16 mouse cellular contexts compared by ENCODE assay signal in genomic region chr8:88284738-88285137, GRCm38 (mm10). TPM values are rescaled to one million over a fixed set of nuclear protein-coding genes. Genes with fewer than 3 reads are reported as not detected.
A peak's percentile ranks its signal among the peaks of the same experiment; 100 is the strongest.
DNase-seq lines count a peak whose midpoint lies in the region; ATAC-seq and TF ChIP-seq lines count a peak whose summit lies in the region.
"Had no signal": no experiment of that assay in that cellular context is flagged by ENCODE, and none has a peak within 500 bp of the region (broad histone marks: within the 10 kb centered on the region; RNA-seq: fewer than 3 reads in every experiment).

No protein-coding gene starts in this region.

- H3K27ac ChIP-seq in heart, embryonic 10.5 days = peak overlapping the region; percentile 32; the same call in 1 of the 2 replicates
- H3K27ac ChIP-seq in embryonic facial prominence, embryonic 15.5 days (replicated peaks) = no peak overlapping the region; the same call in 1 of the 2 replicates
- no peak overlapping the region for H3K27ac ChIP-seq in stomach, postnatal 0 days (replicated peaks)
- no peak overlapping the region for H3K27ac ChIP-seq in layer of hippocampus, adult 2 months
- H3K27ac ChIP-seq: heart, embryonic 15.5 days; neural tube, embryonic 13.5 days had no signal

- 0 out of 2 replicates have a peak, but pooled peaks have one; percentile 40 for ATAC-seq in embryonic facial prominence, embryonic 15.5 days (ENCODE audit: insufficient number of reproducible peaks, low FRiP score, low TSS enrichment, low read depth)
- ATAC-seq in stomach, postnatal 0 days (ENCODE audit: low FRiP score, low TSS enrichment) = 0 out of 2 replicates have a peak, but pooled peaks have one; percentile 22
- ATAC-seq: inflammation-experienced regulatory T-cells, adult 6 months had no signal

- intact Hi-C loops in heart, postnatal 36 days (cut with DNase I) = no loop called here

- peaks cover 52% of the 10 kb centered on the region for H3K4me1 ChIP-seq in heart, embryonic 10.5 days
- H3K4me1 ChIP-seq in embryonic facial prominence, embryonic 15.5 days = peaks cover 50% of the 10 kb centered on the region
- H3K4me1 ChIP-seq in stomach, postnatal 0 days (replicated peaks; ENCODE audit: control insufficient read depth, insufficient read depth) = no peaks in the 10 kb centered on the region; the same call in 1 of the 2 replicates

- 46% methylated on average over 7 of the region's 7 CpGs for WGBS in heart, embryonic 10.5 days
- 18% methylated on average over 7 of the region's 7 CpGs for WGBS in embryonic facial prominence, embryonic 15.5 days
- WGBS in stomach, postnatal 0 days = 44% methylated on average over 7 of the region's 7 CpGs

- no peak for DNase-seq in heart, embryonic 10.5 days (ENCODE audit: low spot score)
- DNase-seq in heart, postnatal 36 days = no peak
- peak; percentile 34 for DNase-seq in thymus, postnatal 14 days
- DNase-seq in thymus, postnatal 25 days = no peak
- DNase-seq in stomach, postnatal 0 days (ENCODE audit: low spot score) = no peak
- DNase-seq in layer of hippocampus, adult 2 months (ENCODE audit: low spot score in 2 of 2) = no peak
- DNase-seq in cerebellum, adult 11-12 months = no peak
- DNase-seq: cerebellum, adult 18-20 months; kidney, postnatal 36 days; right cerebral cortex, adult 18-20 months had no signal

- H3K9me3 ChIP-seq in heart, embryonic 10.5 days = no peaks in the 10 kb centered on the region
- no peaks in the 10 kb centered on the region for H3K9me3 ChIP-seq in embryonic facial prominence, embryonic 15.5 days (replicated peaks)
- no peaks in the 10 kb centered on the region for H3K9me3 ChIP-seq in stomach, postnatal 0 days (ENCODE audit: control insufficient read depth, low read length)
- H3K9me3 ChIP-seq: heart, embryonic 15.5 days; neural tube, embryonic 13.5 days had no signal

- H3K36me3 ChIP-seq in heart, embryonic 10.5 days = no peaks in the 10 kb centered on the region
- H3K36me3 ChIP-seq in embryonic facial prominence, embryonic 15.5 days = no peaks in the 10 kb centered on the region
- H3K36me3 ChIP-seq in stomach, postnatal 0 days (ENCODE audit: control insufficient read depth, insufficient read depth, low read length) = no peaks in the 10 kb centered on the region
- H3K36me3 ChIP-seq: heart, embryonic 15.5 days; neural tube, embryonic 13.5 days had no signal

- no peak overlapping the region for H3K4me3 ChIP-seq in heart, embryonic 10.5 days
- H3K4me3 ChIP-seq in embryonic facial prominence, embryonic 15.5 days (replicated peaks) = no peak overlapping the region
- no peak overlapping the region for H3K4me3 ChIP-seq in stomach, postnatal 0 days (ENCODE audit: low read depth, low read length)
- no peak overlapping the region for H3K4me3 ChIP-seq in layer of hippocampus, adult 2 months
- H3K4me3 ChIP-seq: heart, embryonic 15.5 days; neural tube, embryonic 13.5 days had no signal

- no peak for TF ChIP-seq EP300 in stomach, postnatal 0 days (optimal IDR thresholded peaks at IDR 0.05)

- 0 out of 2 replicates have a peak overlapping the region, but pooled peaks have one; percentile 6 for H3K4me2 ChIP-seq in embryonic facial prominence, embryonic 15.5 days (replicated peaks)
- H3K4me2 ChIP-seq in stomach, postnatal 0 days (replicated peaks; ENCODE audit: low read depth) = no peak overlapping the region
- H3K4me2 ChIP-seq: heart, embryonic 15.5 days; midbrain, embryonic 11.5 days; neural tube, embryonic 13.5 days had no signal

- TF ChIP-seq CTCF in stomach, postnatal 0 days (IDR thresholded peaks at IDR 0.05; ENCODE audit: low read depth) = no peak
- no peak for TF ChIP-seq CTCF in layer of hippocampus, adult 2 months (conservative IDR thresholded peaks at IDR 0.05)

- H3K9ac ChIP-seq in embryonic facial prominence, embryonic 15.5 days = no peak overlapping the region
- no peak overlapping the region for H3K9ac ChIP-seq in stomach, postnatal 0 days (ENCODE audit: low read length)
- H3K9ac ChIP-seq: heart, embryonic 15.5 days; neural tube, embryonic 13.5 days had no signal

- H3K27me3 ChIP-seq in heart, embryonic 10.5 days (ENCODE audit: insufficient read depth, poor library complexity, severe bottlenecking) = peaks cover 29% of the 10 kb centered on the region
- no peaks in the 10 kb centered on the region for H3K27me3 ChIP-seq in embryonic facial prominence, embryonic 15.5 days
- no peaks in the 10 kb centered on the region for H3K27me3 ChIP-seq in stomach, postnatal 0 days (ENCODE audit: control insufficient read depth, insufficient read depth, low read length)
- H3K27me3 ChIP-seq: CH12.LX; heart, embryonic 15.5 days; neural tube, embryonic 13.5 days had no signal

RNA-seq across cellular contexts. Expression of gene Adcy7, which starts 12.5 kb away (rescaled TPM):
- 3.4 and 4.0 TPM in 2 replicates for polyA plus RNA-seq in heart, embryonic 10.5 days (2016; fragmentation: Nextera tagmentation; extraction: Ambion mirVana)
- total RNA-seq in heart, postnatal 36 days (2021) = 1 to 10 TPM; 5.0 to 7.4 TPM
- polyA plus RNA-seq in embryonic facial prominence, embryonic 15.5 days (2015; fragmentation: Nextera tagmentation; extraction: Ambion mirVana) = 8.9 and 10.6 TPM in 2 replicates
- 5.2 and 5.7 TPM in 2 replicates for polyA plus RNA-seq in stomach, postnatal 0 days (2015; fragmentation: Nextera tagmentation; extraction: Ambion mirVana)
- total RNA-seq in layer of hippocampus, adult 2 months (2021) = 1 to 10 TPM; 2.1 to 2.6 TPM
